Mouse (Mus musculus) limb, embryonic 14.5 days (tissue): Measurements from ENCODE around the gene N6amt1. TPM values are rescaled to one million over a fixed set of nuclear protein-coding genes. Genes with fewer than 3 reads are reported as not detected.

Experiments used
- ATAC-seq: fragments of 200-750 bp; cut with Nextera tagmentation; 2 replicates; pipeline ENCODE4 v1.8.0; 2017; ENCODE audit warnings: low read depth, moderate number of reproducible peaks, moderate TSS enrichment; ENCODE audit not compliant: low FRiP score
- DNase-seq: peaks from one replicate; pipeline ENCODE4 v3.0.0-alpha.2; 2015; ENCODE audit warnings: low spot score
- H3K27ac ChIP-seq: fragments of 300-500 bp; sonication (generic); replicated peaks from 2 replicates; pipeline ENCODE4 v1.5.1; 2014; ENCODE audit warnings: low read depth, mild to moderate bottlenecking, low read length, moderate library complexity, mixed read lengths
- H3K27me3 ChIP-seq: fragments of 300-500 bp; sonication (generic); 2 replicates; pipeline ENCODE4 v1.6.1; 2014; ENCODE audit warnings: low read length, mixed read lengths; ENCODE audit not compliant: control insufficient read depth, insufficient read depth
- H3K36me3 ChIP-seq: fragments of 300-500 bp; sonication (generic); 2 replicates; pipeline ENCODE4 v1.6.1; 2014; ENCODE audit warnings: mild to moderate bottlenecking, low read length, moderate library complexity, mixed read lengths; ENCODE audit not compliant: control insufficient read depth, insufficient read depth
- H3K4me1 ChIP-seq: fragments of 300-500 bp; sonication (generic); 2 replicates; pipeline ENCODE4 v1.6.1; 2014; ENCODE audit warnings: antibody characterized with exemption, low read length, mixed read lengths; ENCODE audit not compliant: control insufficient read depth, insufficient read depth
- H3K4me2 ChIP-seq: fragments of 300-500 bp; sonication (generic); replicated peaks from 2 replicates; pipeline ENCODE4 v1.6.1; 2014; ENCODE audit warnings: low read depth, mild to moderate bottlenecking, low read length, moderate library complexity; ENCODE audit not compliant: severe bottlenecking
- H3K4me3 ChIP-seq: fragments of 300-500 bp; sonication (generic); replicated peaks from 2 replicates; pipeline ENCODE4 v1.5.1; 2014; ENCODE audit warnings: low read length
- H3K9ac ChIP-seq: fragments of 300-500 bp; sonication (generic); 2 replicates; pipeline ENCODE4 v1.6.1; 2014; ENCODE audit warnings: mild to moderate bottlenecking, low read depth, low read length, moderate library complexity; ENCODE audit not compliant: severe bottlenecking
- H3K9me3 ChIP-seq: fragments of 300-500 bp; sonication (generic); 2 replicates; pipeline ENCODE4 v1.6.1; 2016; ENCODE audit warnings: low read length; ENCODE audit not compliant: control insufficient read depth
- POLR2A ChIP-seq: fragments of 200-500 bp; IDR thresholded peaks from 2 replicates; pipeline ENCODE4 v1.8.0; 2012; ENCODE audit warnings: inconsistent platforms, mild to moderate bottlenecking, moderate library complexity, borderline replicate concordance; ENCODE audit not compliant: insufficient read depth, insufficient read length; ENCODE audit errors: extremely low read depth
- WGBS: fragments of 180-500 bp; shearing (Covaris S2); extraction: QIAGEN DNeasy Blood & Tissue Kit; methylation state at CpG from one replicate; pipeline ENCODE4 v1.1.7; 2014; 5-methylcytosine and 5-hydroxymethylcytosine counted together
- polyA plus RNA-seq, 2 experiments: library from polyadenylated mRNA; depleted of rRNA in 1 of 2; stranded (reverse) in 1 of 2; unstranded in 1 of 2; fragments of >200 nt; fragmentation: Nextera tagmentation in 1 of 2; extraction: Ambion mirVana in 1 of 2; gene quantifications; 2 replicates each; pipeline versions ENCODE4 v1.2.1 to v1.2.3; 2012 to 2014

Gene N6amt1
- polyA plus RNA-seq, 2 experiments, result 24.1 to 25.7 TPM

DNA sequence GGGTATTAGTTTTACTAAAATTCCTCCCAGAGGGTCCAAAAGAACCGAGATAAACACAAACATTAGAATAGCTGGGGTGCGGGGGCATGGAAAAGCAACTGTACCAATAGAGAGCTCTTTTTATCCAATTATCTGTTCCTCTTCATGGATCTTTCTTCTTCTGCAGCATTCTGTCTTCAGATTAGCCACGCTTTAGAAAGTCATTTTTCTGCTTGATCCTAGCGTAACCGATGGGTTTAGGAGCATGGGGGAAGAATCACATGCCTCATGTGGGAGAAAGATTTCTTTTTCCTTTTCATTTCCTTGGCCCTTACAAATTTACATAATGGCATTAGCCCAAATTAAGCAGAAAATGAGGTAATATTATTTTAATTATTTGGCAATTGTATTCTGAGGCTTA lies 35.0 kb upstream of the N6amt1 start:
- Histone ChIP-seq H3K4me1 (peaks cover 19% of the 10 kb centered on the region), H3K4me3 (no peak overlapping the region), H3K4me2 (no peak overlapping the region), H3K27me3 (no peaks in the 10 kb centered on the region), H3K9ac (no peak overlapping the region), H3K27ac (peak overlapping the region; percentile 53; the same call in 1 of the 2 replicates), H3K36me3 (no peaks in the 10 kb centered on the region), H3K9me3 (no peaks in the 10 kb centered on the region)
- peak; percentile 6 for DNase-seq
- ATAC-seq, result no peak
- WGBS, result 42% methylated on average over 5 of the region's 5 CpGs
- no peak for TF ChIP-seq POLR2A

DNA sequence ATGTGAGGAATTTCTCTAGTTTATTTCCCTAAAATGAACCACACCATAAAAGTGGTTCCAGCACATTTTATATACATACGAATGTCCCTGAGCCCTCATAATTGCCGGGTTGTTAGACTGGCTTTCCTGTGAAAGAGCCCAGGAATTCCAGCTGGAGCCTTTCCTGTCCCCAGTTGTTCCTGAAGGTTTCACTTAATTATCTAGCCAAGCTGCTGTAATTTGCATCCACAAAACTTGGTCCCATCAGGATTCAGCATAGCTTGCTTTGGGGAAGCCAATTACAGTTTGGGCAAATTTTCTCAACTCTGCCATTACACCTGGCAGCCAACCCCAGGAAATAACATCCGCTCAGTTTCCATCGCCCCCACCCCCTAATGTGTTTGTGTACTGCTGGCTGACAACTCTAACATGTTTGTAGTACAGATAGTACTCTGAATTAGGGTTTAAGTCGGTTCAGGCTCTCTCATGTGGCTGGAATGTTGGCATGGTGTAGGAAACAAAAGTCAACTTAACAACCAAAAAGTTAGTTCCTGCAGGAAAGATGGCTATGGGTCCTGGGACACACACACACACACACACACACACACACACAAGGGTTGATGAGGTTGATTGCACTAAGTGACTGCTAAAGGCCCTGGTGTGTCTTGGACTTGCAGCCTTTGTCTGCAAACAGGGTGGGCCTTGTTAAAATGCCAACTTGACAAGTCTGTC lies 34.3 kb upstream of the N6amt1 start:
- Histone ChIP-seq H3K9me3 (no peaks in the 10 kb centered on the region), H3K9ac (no peak overlapping the region), H3K27ac (peak overlapping the region; percentile 56), H3K36me3 (no peaks in the 10 kb centered on the region), H3K27me3 (no peaks in the 10 kb centered on the region), H3K4me3 (no peak overlapping the region), H3K4me2 (no peak overlapping the region; the same call in 1 of the 2 replicates), H3K4me1 (peaks cover 22% of the 10 kb centered on the region)
- ATAC-seq, result peak; percentile 89
- WGBS, result 17% methylated on average over 5 of the region's 5 CpGs
- TF ChIP-seq POLR2A, result no peak
- DNase-seq, result peak; percentile 94

DNA sequence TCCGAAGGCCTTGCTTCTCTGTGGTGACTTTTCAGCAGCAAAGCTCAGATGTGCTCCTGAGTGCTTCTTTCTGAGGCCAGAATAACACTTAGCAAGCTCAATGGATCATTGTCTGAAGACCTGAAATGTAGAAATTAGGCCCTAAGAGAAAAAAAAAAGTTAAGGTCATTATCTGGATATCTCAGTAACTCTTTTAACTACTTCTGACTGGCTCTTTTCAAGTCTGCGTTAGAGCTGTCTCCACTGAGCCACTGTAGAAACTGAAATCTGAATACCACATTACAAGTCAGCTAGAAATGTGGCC lies 33.8 kb upstream of the N6amt1 start:
- H3K4me3 ChIP-seq, result no peak overlapping the region
- DNase-seq (no peak), ATAC-seq (no peak)
- no peaks in the 10 kb centered on the region for H3K36me3 ChIP-seq
- H3K27ac ChIP-seq, result peak overlapping the region; percentile 56
- H3K4me2 ChIP-seq, result no peak overlapping the region
- H3K4me1 ChIP-seq, result peaks cover 22% of the 10 kb centered on the region
- TF ChIP-seq POLR2A, result no peak
- no peak overlapping the region for H3K9ac ChIP-seq
- no peaks in the 10 kb centered on the region for H3K27me3 ChIP-seq
- H3K9me3 ChIP-seq, result no peaks in the 10 kb centered on the region
- WGBS, result 29% methylated on average over 2 of the region's 2 CpGs

DNA sequence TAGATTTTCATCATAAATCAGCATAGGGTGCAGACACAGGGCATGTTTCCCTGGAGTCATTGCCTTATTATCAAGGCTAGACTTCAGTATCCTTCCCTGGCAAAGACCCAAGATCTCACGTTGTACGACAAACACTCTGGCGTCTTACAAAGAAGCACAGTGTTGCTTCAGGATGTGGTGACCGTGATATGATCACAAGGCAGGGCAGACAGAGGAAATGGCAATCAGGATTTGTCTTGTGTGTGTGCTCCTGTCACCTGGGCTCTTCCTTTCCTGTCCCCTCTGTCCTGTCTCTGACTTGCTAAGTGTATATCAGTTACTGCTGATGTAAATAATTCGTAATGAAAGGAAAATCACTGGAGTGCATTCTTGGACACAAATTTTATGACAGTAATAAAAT lies 29.4 kb upstream of the N6amt1 start:
- 51% methylated on average over 5 of the region's 5 CpGs for WGBS
- no peak for TF ChIP-seq POLR2A
- no peak for DNase-seq

DNA sequence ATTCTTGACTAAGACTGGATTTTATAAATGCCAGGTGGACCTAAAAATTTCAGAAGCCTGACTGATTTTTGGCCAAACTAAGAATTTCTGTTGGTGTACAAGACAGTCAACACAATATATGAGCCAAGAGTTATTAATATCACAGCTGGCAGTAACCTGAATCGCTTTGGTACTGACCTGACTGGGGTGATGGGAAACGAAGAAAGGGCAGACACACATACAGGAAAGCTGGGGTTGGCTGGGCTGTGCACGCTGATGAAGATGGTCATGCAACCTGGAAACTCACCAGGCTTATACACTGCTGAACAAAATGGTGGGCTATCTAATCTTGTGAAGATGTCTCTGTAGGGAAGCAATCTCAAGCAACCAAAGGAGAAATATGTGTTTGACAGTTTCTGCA lies 24.0 kb upstream of the N6amt1 start:
- H3K4me1 ChIP-seq, result no peaks in the 10 kb centered on the region

More for the DNA sequence above, 29.4 kb upstream of the N6amt1 start:
- no peak overlapping the region for H3K4me2 ChIP-seq
- no peaks in the 10 kb centered on the region for H3K36me3 ChIP-seq
- ATAC-seq, result no peak
- no peak overlapping the region for H3K9ac ChIP-seq
- peaks cover 12% of the 10 kb centered on the region for H3K4me1 ChIP-seq
- H3K27me3 ChIP-seq, result no peaks in the 10 kb centered on the region
- no peaks in the 10 kb centered on the region for H3K9me3 ChIP-seq
- H3K4me3 ChIP-seq, result no peak overlapping the region
- no peak overlapping the region for H3K27ac ChIP-seq

More for the DNA sequence above, 24.0 kb upstream of the N6amt1 start:
- H3K4me3 ChIP-seq, result no peak overlapping the region
- H3K9me3 ChIP-seq, result no peaks in the 10 kb centered on the region
- 91% methylated on average over 3 of the region's 3 CpGs for WGBS
- TF ChIP-seq POLR2A, result no peak
- ATAC-seq (no peak), DNase-seq (no peak)
- H3K27me3 ChIP-seq, result no peaks in the 10 kb centered on the region
- no peak overlapping the region for H3K4me2 ChIP-seq
- no peaks in the 10 kb centered on the region for H3K36me3 ChIP-seq
- H3K27ac ChIP-seq, result no peak overlapping the region
- H3K9ac ChIP-seq, result no peak overlapping the region
